Mouse (Mus musculus) megakaryocyte, embryonic 14.5 days (primary cell): Measurements from ENCODE around the gene Lrrc23.

ENCODE experiments used
- FLI1 ChIP-seq: IDR thresholded peaks from 2 replicates; pipeline ENCODE4 v1.6.1; 2012; ENCODE audit warnings: low read length, inconsistent platforms, mixed read lengths
- GATA1 ChIP-seq: IDR thresholded peaks from 3 replicates; pipeline ENCODE4 v1.6.1; 2012; ENCODE audit warnings: mixed read lengths, low read length, inconsistent platforms, borderline replicate concordance

DNA sequence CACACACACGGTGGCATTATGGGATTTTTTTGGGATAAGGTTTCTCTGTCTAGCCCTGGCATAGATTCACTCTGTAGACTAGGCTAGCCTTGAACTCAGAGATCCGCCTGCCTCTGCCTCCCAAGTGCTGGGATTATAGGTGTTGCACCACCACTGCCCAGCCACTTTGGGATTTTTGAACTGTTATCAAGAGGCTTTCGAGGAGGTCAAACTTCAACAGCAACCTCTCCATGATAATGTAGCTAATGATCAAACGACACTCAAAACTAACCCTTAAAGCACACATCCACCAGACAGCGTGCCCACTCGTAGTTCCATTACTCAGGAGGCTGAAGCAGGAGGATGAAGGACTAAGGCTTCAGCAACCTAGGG lies 28.4 kb upstream of the Lrrc23 start:
- TF ChIP-seq GATA1 (no peak), FLI1 (no peak)
